Mouse (Mus musculus) ES-E14 (cell line): ENCODE measurements around the gene Tbl3.

ENCODE experiments used
- CHD2 ChIP-seq: IDR thresholded peaks from 2 replicates; pipeline ENCODE4 v1.6.1; 2014; ENCODE audit warnings: mild to moderate bottlenecking, low read depth, low read length, inconsistent platforms
- HCFC1 ChIP-seq: IDR thresholded peaks from 2 replicates; pipeline ENCODE4 v1.6.1; 2012; ENCODE audit warnings: low read length, inconsistent platforms, borderline replicate concordance; ENCODE audit not compliant: insufficient read depth
- MAFK ChIP-seq: IDR thresholded peaks from 2 replicates; pipeline ENCODE4 v1.6.1; 2014; ENCODE audit warnings: mild to moderate bottlenecking, low read depth, low read length, inconsistent platforms; ENCODE audit not compliant: insufficient read depth
- ZC3H11A ChIP-seq: IDR thresholded peaks from 2 replicates; pipeline ENCODE4 v1.6.1; 2012; ENCODE audit warnings: low read depth, mild to moderate bottlenecking, inconsistent platforms, low read length, borderline replicate concordance
- ZNF384 ChIP-seq: IDR thresholded peaks from 2 replicates; pipeline ENCODE4 v1.6.1; 2012; ENCODE audit warnings: low read depth, low read length, inconsistent platforms

GRCm38 (mm10) chr17:24689251-24690081 lies 18.0 kb downstream of the Tbl3 start, which contains the start of gene Syngr3:
- TF ChIP-seq MAFK (no peak), ZC3H11A (no peak), HCFC1 (no peak), ZNF384 (no peak), CHD2 (no peak)
